Mouse (Mus musculus): ENCODE measurements around the gene Whamm. TPM values are rescaled to one million over a fixed set of nuclear protein-coding genes. Genes with fewer than 3 reads are reported as not detected.

Gene Whamm
- polyA plus RNA-seq, 1 experiment = 7.9 TPM

DNA sequence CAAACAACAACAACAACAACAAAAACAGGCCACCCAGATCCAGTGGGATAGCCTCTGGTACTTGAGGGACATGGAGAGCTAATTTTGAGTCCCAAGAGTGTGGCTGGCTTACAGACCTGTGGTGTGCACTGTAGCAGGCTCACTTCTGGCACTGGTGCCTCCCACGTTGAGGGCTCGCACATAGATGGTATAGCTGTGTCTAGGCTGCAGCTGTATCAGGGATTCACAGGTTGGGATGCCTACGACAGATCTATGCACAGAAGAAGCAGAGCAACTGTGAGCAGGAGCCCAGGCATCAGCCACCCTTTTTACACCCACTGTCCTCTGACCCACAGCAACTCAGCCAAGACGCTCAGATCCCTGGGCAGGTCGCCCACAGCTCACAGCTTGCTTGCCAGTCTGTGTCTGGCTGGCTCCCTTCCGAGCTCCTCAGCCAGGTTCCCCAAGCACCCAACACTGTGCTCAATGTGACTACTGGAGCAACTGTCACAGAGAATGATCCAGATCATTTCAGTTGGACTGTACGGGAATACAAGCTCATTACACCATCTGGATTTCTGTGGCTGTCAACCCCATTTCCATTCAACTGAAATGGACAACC lies 29.0 kb upstream of the Whamm start:
- TF ChIP-seq CTCF (IDR thresholded peaks at IDR 0.05; ENCODE audit: borderline replicate concordance, insufficient read depth, low read length) = no peak
- no peak for TF ChIP-seq POLR2A (IDR thresholded peaks at IDR 0.05; ENCODE audit: low read depth, low read length)
- Histone ChIP-seq H3K4me3 (ENCODE audit: insufficient read depth, low read length) (no peak overlapping the region), H3K27ac (ENCODE audit: insufficient read depth, low read length) (no peak overlapping the region), H3K4me1 (ENCODE audit: control insufficient read depth, insufficient read depth, low read length) (no peaks in the 10 kb centered on the region)

DNA sequence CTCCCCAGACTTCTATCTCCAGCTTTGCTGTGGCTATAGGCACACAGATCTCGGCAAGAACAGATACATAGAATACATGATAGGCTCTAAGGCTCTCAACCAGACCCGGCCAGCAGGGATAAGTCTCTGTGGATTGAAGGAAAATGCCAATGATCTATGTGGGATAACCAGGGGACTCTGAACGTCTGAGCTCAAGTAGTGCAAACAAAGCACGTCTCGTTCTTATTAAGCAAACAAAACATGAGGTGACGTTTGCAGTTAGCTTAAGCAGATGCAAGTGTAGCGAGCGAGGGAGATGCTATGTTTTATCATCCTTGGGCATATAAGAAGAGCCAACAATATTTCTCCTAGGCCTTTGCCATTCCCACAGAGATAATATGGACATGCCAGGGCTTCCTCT lies 28.1 kb upstream of the Whamm start:
- Histone ChIP-seq H3K4me3 (ENCODE audit: insufficient read depth, low read length) (no peak overlapping the region), H3K4me1 (ENCODE audit: control insufficient read depth, insufficient read depth, low read length) (no peaks in the 10 kb centered on the region), H3K27ac (ENCODE audit: insufficient read depth, low read length) (no peak overlapping the region)
- no peak for TF ChIP-seq POLR2A (IDR thresholded peaks at IDR 0.05; ENCODE audit: low read depth, low read length)
- TF ChIP-seq CTCF (IDR thresholded peaks at IDR 0.05; ENCODE audit: borderline replicate concordance, insufficient read depth, low read length) = no peak

DNA sequence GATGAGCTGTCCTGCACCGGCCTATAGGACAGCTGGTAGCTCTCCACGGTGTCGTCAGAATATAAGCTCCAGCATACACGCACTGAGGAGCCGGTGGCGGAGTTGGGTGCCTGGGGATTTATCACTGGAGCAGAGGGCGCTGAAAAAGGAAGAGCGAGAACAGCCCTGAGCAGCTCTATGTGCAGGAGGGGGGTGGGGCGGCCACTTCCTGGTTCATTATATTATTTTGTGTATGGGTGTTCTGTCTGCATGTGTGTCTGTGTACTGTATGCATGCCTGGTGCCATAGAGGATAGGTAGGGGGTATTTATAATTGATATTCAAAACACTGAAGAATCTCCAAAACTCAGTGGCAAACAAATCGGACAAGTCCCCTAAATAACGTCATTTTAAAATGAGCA lies 22.2 kb upstream of the Whamm start:
- TF ChIP-seq CTCF (IDR thresholded peaks at IDR 0.05; ENCODE audit: borderline replicate concordance, insufficient read depth, low read length) (no peak), POLR2A (IDR thresholded peaks at IDR 0.05; ENCODE audit: low read depth, low read length) (no peak)
- Histone ChIP-seq H3K4me1 (ENCODE audit: control insufficient read depth, insufficient read depth, low read length) (no peaks in the 10 kb centered on the region), H3K27ac (ENCODE audit: insufficient read depth, low read length) (no peak overlapping the region), H3K4me3 (ENCODE audit: insufficient read depth, low read length) (no peak overlapping the region)

DNA sequence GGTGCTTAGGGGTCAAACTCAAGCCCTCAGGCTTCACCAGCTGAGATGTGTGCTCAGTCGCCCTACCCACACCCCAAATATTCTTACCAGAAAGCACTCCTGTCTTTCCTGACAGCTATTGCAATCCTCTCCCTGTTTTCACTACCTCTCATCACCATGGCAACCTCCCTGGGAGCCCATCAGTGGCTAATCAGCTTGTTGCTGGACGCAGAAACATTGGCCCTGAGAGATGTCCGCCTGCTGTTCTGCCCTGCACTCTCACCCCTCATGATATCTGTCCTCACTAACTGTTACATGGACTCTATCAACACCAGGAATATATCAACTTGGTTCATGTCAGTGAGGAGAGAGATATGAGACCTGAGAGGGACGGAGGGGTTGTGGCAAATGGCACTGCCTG lies 17.5 kb upstream of the Whamm start:
- TF ChIP-seq POLR2A (IDR thresholded peaks at IDR 0.05; ENCODE audit: low read depth, low read length) (no peak), CTCF (IDR thresholded peaks at IDR 0.05; ENCODE audit: borderline replicate concordance, insufficient read depth, low read length) (no peak)
- Histone ChIP-seq H3K4me3 (ENCODE audit: insufficient read depth, low read length) (no peak overlapping the region), H3K4me1 (ENCODE audit: control insufficient read depth, insufficient read depth, low read length) (no peaks in the 10 kb centered on the region), H3K27ac (ENCODE audit: insufficient read depth, low read length) (no peak overlapping the region)

DNA sequence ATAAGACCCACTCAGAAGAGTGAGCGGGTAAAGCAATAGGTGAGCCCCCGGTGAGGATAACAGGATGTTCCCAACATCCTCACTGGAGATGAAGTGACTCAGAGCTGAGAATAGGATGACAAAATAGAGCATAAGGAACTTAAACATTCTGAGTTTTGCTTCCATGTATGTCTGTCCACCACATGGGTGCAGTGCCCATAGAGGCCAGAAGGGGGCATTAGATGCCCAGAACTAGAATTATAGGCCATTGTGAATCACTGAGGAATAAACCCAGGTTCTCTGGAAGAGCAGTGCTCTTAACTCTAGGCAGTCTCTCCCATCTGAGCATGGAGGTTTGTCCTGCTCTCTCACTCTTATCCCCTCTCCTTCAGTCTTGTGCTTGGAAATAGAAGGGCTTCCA lies 16.7 kb upstream of the Whamm start:
- H3K27ac ChIP-seq (ENCODE audit: insufficient read depth, low read length) = no peak overlapping the region
- H3K4me1 ChIP-seq (ENCODE audit: control insufficient read depth, insufficient read depth, low read length) = no peaks in the 10 kb centered on the region
- no peak for TF ChIP-seq CTCF (IDR thresholded peaks at IDR 0.05; ENCODE audit: borderline replicate concordance, insufficient read depth, low read length)
- no peak for TF ChIP-seq POLR2A (IDR thresholded peaks at IDR 0.05; ENCODE audit: low read depth, low read length)
- no peak overlapping the region for H3K4me3 ChIP-seq (ENCODE audit: insufficient read depth, low read length)

DNA sequence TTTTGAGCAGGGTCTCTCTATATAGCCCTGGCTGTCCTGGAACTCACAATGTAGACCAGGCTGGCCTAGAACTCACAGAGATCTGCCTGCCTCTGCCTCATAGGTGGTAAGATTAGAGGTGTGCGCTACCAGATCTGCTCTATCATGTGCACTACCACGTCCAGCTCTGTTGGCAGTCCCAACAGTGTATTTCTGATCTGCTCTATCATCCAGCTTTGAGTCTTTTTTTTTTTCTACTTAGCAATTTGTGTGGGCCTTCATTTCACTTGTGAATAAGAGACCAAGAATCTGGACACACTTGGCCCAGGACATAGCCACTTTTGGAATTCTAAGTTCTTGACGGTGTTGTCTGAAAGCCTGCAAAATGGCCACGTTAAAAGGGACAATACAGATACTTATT lies 14.2 kb upstream of the Whamm start:
- no peaks in the 10 kb centered on the region for H3K4me1 ChIP-seq (ENCODE audit: control insufficient read depth, insufficient read depth, low read length)
- no peak overlapping the region for H3K4me3 ChIP-seq (ENCODE audit: insufficient read depth, low read length)
- no peak for TF ChIP-seq POLR2A (IDR thresholded peaks at IDR 0.05; ENCODE audit: low read depth, low read length)
- TF ChIP-seq CTCF (IDR thresholded peaks at IDR 0.05; ENCODE audit: borderline replicate concordance, insufficient read depth, low read length) = no peak
- H3K27ac ChIP-seq (ENCODE audit: insufficient read depth, low read length) = no peak overlapping the region

DNA sequence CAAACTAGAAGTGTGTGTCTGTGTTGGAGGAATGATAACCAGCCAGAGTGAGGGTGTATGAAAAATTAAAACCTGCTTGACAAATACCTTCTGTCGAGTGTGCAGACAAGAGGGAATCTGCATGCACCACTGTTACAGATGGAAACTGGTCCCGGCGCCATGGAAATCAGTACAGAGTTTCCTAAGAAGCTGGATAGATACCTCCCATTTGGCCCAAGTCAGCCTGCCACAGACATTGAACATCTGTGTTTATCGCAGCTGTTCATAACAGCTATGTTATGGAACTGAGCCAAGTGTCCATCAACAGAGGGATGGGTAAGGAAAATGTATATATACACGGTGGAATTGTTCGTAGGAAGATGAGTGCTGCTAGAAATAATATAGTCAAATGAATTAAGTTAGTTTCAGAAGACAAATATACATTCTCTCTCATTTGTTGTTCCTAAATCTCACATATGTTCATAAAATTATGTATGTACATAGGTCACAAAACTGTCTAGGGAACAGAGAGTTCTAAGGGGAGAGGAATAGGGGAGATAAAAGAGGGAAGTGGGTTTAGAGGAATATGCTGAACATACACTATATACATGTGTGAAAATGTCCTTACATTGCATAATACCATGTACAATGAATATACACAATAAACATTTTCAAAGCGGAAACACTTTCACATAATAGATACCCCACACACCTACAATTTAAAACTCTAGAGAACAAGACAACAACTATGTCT lies 13.6 kb upstream of the Whamm start:
- H3K27ac ChIP-seq (ENCODE audit: insufficient read depth, low read length) = no peak overlapping the region
- H3K4me3 ChIP-seq (ENCODE audit: insufficient read depth, low read length) = no peak overlapping the region
- H3K4me1 ChIP-seq (ENCODE audit: control insufficient read depth, insufficient read depth, low read length) = no peaks in the 10 kb centered on the region
- no peak for TF ChIP-seq CTCF (IDR thresholded peaks at IDR 0.05; ENCODE audit: borderline replicate concordance, insufficient read depth, low read length)
- TF ChIP-seq POLR2A (IDR thresholded peaks at IDR 0.05; ENCODE audit: low read depth, low read length) = no peak

DNA sequence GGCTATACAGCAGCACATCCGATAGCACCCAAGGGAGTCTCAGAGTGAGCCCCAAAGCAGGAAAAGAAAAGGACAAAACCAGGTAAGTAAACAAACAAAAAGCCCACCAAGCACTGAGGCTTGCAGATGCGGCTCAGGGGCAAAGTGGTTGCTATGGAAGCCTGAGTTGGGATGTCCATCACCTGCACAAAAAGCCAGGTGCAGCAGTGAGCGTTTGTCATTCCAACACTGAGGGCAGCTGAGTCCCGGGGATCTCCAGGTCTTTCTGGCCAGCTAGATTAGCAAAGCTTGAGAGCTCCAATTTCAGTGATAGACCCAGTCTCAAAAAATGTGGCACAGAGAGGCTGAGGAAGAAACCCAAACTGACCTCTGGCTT lies 13.1 kb upstream of the Whamm start:
- Histone ChIP-seq H3K27ac (ENCODE audit: insufficient read depth, low read length) (no peak overlapping the region), H3K4me1 (ENCODE audit: control insufficient read depth, insufficient read depth, low read length) (no peaks in the 10 kb centered on the region), H3K4me3 (ENCODE audit: insufficient read depth, low read length) (no peak overlapping the region)
- TF ChIP-seq CTCF (IDR thresholded peaks at IDR 0.05; ENCODE audit: borderline replicate concordance, insufficient read depth, low read length) = no peak
- no peak for TF ChIP-seq POLR2A (IDR thresholded peaks at IDR 0.05; ENCODE audit: low read depth, low read length)

DNA sequence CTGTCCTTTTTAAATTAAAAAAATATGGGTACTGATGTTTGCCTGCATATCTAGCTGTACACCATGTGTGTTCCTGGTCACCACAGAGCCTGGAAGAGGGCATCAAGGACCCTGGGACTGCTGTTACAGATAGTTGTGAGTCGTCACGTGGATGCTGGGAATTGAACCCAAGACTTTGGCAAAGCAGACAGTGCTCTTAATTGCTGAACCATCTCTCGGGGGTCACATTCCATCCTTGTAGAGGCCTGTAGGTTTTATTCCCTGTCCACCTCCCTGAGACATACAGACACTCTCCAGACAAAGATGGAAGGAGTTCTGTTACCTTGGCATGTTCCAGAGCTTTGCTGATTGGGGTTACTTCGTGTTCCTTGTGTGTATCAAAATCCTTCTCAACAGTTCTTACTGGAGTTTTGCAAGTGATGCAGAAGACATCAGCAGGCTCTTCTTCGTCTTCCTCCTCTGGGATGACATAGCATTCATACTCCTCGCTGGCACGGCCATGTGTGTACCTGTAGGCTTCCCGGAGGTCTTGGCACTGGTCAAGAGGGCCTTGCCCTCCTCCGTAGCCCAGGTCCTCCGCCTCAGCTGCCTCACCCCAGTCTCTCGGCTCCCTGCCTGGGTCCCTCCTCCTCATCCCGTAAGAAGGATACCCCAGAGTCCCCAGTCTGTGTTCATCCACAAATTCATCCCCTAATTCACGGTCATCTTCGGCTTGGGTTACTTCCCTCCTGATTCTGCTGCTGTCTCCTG lies 11.7 kb upstream of the Whamm start:
- Histone ChIP-seq H3K4me1 (ENCODE audit: control insufficient read depth, insufficient read depth, low read length) (no peaks in the 10 kb centered on the region), H3K27ac (ENCODE audit: insufficient read depth, low read length) (no peak overlapping the region)
- no peak for TF ChIP-seq POLR2A (IDR thresholded peaks at IDR 0.05; ENCODE audit: low read depth, low read length)
- no peak for TF ChIP-seq CTCF (IDR thresholded peaks at IDR 0.05; ENCODE audit: borderline replicate concordance, insufficient read depth, low read length)

More for the DNA sequence above, 11.7 kb upstream of the Whamm start:
- no peak overlapping the region for H3K4me3 ChIP-seq (ENCODE audit: insufficient read depth, low read length)

Measured in embryonic fibroblast, embryonic 13.5 days (primary cell).